Mouse (Mus musculus) bone marrow, adult 2 months (tissue): ENCODE measurements around the gene Zfp697. TPM values are rescaled to one million over a fixed set of nuclear protein-coding genes. Genes with fewer than 3 reads are reported as not detected.
"Not testable (repeated sequence)": the region's sequence is repeated elsewhere in the genome, so short reads cannot be mapped to it uniquely, and the experiment has no call there.

Experiments
- H3K27ac ChIP-seq: fragments of 200-500 bp; 2 replicates; pipeline ENCODE4 v1.5.1; 2012; ENCODE audit warnings: low read depth, mild to moderate bottlenecking, control low read depth, inconsistent platforms, low read length; ENCODE audit not compliant: control insufficient read depth, poor library complexity, insufficient read depth
- H3K4me1 ChIP-seq: fragments of 200-500 bp; 2 replicates; pipeline ENCODE4 v1.6.1; 2011; ENCODE audit warnings: low read length; ENCODE audit not compliant: control insufficient read depth, insufficient read depth
- H3K4me3 ChIP-seq: fragments of 200-500 bp; replicated peaks from 2 replicates; pipeline ENCODE3; 2011; ENCODE audit warnings: mild to moderate bottlenecking, low read depth, low read length, control low read depth; ENCODE audit not compliant: control insufficient read depth
- CTCF ChIP-seq: fragments of 200-500 bp; IDR thresholded peaks from 2 replicates; pipeline ENCODE4 v1.5.1; 2011; ENCODE audit warnings: low read length, control low read depth; ENCODE audit not compliant: control insufficient read depth, insufficient read depth
- POLR2A ChIP-seq: fragments of 200-500 bp; IDR thresholded peaks from 2 replicates; pipeline ENCODE4 v1.6.1; 2011; ENCODE audit warnings: low read depth, mild to moderate bottlenecking, control low read depth, low read length, borderline replicate concordance; ENCODE audit not compliant: control insufficient read depth
- WGBS: fragments of 180-500 bp; shearing (Covaris S2); methylation state at CpG from one replicate; pipeline ENCODE4 v1.1.7; 2018; 5-methylcytosine and 5-hydroxymethylcytosine counted together
- polyA plus RNA-seq: library from polyadenylated mRNA; stranded (reverse); fragments of >200 nt; gene quantifications from 2 replicates; pipeline ENCODE4 v1.2.4, GENCODE M21; 2011; ENCODE audit warnings: low replicate concordance; ENCODE audit not compliant: missing spikeins, insufficient read depth, insufficient read length

Gene Zfp697
- polyA plus RNA-seq, 1 experiment = not detected

GRCm38 (mm10) chr3:98381677-98382245 lies 500 bp upstream of the Zfp697 start:
- 14% methylated on average over 17 of the region's 17 CpGs for WGBS
- TF ChIP-seq POLR2A (no peak), CTCF (no peak)
- no peaks in the 10 kb centered on the region; the same call in 1 of the 2 replicates for H3K4me1 ChIP-seq

GRCm38 (mm10) chr3:98383024-98383790 lies 946 bp downstream of the Zfp697 start:
- no peak overlapping the region for H3K4me3 ChIP-seq
- WGBS = 11% methylated on average over 21 of the region's 21 CpGs
- H3K27ac ChIP-seq = no peak overlapping the region
- no peak for TF ChIP-seq CTCF
- no peak for TF ChIP-seq POLR2A
- no peaks in the 10 kb centered on the region; the same call in 1 of the 2 replicates for H3K4me1 ChIP-seq

More at GRCm38 (mm10) chr3:98381677-98382245, 500 bp upstream of the Zfp697 start:
- Histone ChIP-seq H3K27ac (no peak overlapping the region), H3K4me3 (peak overlapping the region; percentile 6)

GRCm38 (mm10) chr3:98387086-98387485 lies 4.8 kb downstream of the Zfp697 start:
- 68% methylated on average over 4 of the region's 4 CpGs for WGBS

GRCm38 (mm10) chr3:98387756-98388155 lies 5.5 kb downstream of the Zfp697 start:
- no peak for TF ChIP-seq CTCF
- TF ChIP-seq POLR2A = no peak
- Histone ChIP-seq H3K4me1 (no peaks in the 10 kb centered on the region; the same call in 1 of the 2 replicates), H3K4me3 (no peak overlapping the region), H3K27ac (no peak overlapping the region)
- 81% methylated on average over 7 of the region's 7 CpGs for WGBS

More at GRCm38 (mm10) chr3:98387086-98387485, 4.8 kb downstream of the Zfp697 start:
- Histone ChIP-seq H3K4me3 (no peak overlapping the region), H3K27ac (no peak overlapping the region), H3K4me1 (no peaks in the 10 kb centered on the region; the same call in 1 of the 2 replicates)
- no peak for TF ChIP-seq POLR2A
- TF ChIP-seq CTCF = no peak

- Histone ChIP-seq H3K27ac (no peak overlapping the region), H3K4me3 (no peak overlapping the region), H3K4me1 (no peaks in the 10 kb centered on the region)
- WGBS = 58% methylated on average over 3 of the region's 3 CpGs
- TF ChIP-seq CTCF (no peak), POLR2A (no peak)
Observed at GRCm38 (mm10) chr3:98389305-98389704, 7.0 kb downstream of the Zfp697 start.

GRCm38 (mm10) chr3:98404268-98404895 lies 22.1 kb downstream of the Zfp697 start:
- H3K4me3 ChIP-seq, H3K4me1 ChIP-seq, H3K27ac ChIP-seq: not testable (repeated sequence)
- WGBS = 85% methylated on average over 9 of the region's 9 CpGs

GRCm38 (mm10) chr3:98405877-98406276 lies 23.6 kb downstream of the Zfp697 start:
- H3K27ac ChIP-seq, H3K4me1 ChIP-seq, H3K4me3 ChIP-seq: not testable (repeated sequence)
- WGBS = 87% methylated on average over 6 of the region's 6 CpGs

- H3K27ac ChIP-seq = peak overlapping the region; percentile 65
- H3K4me1 ChIP-seq, H3K4me3 ChIP-seq: not testable (repeated sequence)
- 40% methylated on average over 12 of the region's 12 CpGs for WGBS
Observed at GRCm38 (mm10) chr3:98406569-98407144, 24.4 kb downstream of the Zfp697 start.

GRCm38 (mm10) chr3:98407261-98407780 lies 25.1 kb downstream of the Zfp697 start:
- H3K4me1 ChIP-seq, H3K4me3 ChIP-seq, H3K27ac ChIP-seq: not testable (repeated sequence)
- 67% methylated on average over 5 of the region's 5 CpGs for WGBS

- not testable (repeated sequence) for H3K4me3 ChIP-seq, H3K27ac ChIP-seq, H3K4me1 ChIP-seq
- WGBS = 83% methylated on average over 16 of the region's 27 CpGs
Observed at GRCm38 (mm10) chr3:98410619-98411580, 28.6 kb downstream of the Zfp697 start.
